Mouse (Mus musculus): ENCODE data around the gene Zfp933.
"Not testable (repeated sequence)": the region's sequence is repeated elsewhere in the genome, so short reads cannot be mapped to it uniquely, and the experiment has no call there.

DNA sequence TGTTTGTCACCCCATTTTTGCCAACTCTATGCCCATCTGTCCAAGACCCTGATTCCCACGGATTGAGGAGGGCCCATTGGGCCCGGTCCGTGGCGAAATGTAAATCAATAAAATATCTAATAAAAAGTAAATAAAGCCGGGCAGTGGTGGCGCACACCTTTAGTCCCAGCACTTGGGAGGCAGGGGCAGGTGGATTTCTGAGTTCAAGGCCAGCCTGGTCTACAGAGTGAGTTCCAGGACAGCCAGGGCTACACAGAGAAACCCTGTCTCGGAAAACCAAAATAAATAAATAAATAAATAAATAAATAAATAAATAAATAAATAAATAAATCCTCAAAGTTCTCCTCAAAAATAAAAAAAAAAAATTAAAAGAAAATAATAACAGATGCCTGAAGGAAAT, 28.5 kb downstream of the Zfp933 start:
- TF ChIP-seq POLR2A (IDR thresholded peaks at IDR 0.05; ENCODE audit: low read depth, low read length); CTCF (IDR thresholded peaks at IDR 0.05; ENCODE audit: extremely low read depth, insufficient read depth, insufficient read length, insufficient replicate concordance): not testable (repeated sequence)

Measured in spleen, adult 2 months (tissue).